Mouse (Mus musculus) lung, postnatal 36 days (tissue): ENCODE data around the gene 1700011L22Rik.

ENCODE experiments used
- DNase-seq: peaks from one replicate; pipeline ENCODE4 v3.0.0; 2022; ENCODE audit warnings: mixed read lengths

The 1700011L22Rik gene

DNA sequence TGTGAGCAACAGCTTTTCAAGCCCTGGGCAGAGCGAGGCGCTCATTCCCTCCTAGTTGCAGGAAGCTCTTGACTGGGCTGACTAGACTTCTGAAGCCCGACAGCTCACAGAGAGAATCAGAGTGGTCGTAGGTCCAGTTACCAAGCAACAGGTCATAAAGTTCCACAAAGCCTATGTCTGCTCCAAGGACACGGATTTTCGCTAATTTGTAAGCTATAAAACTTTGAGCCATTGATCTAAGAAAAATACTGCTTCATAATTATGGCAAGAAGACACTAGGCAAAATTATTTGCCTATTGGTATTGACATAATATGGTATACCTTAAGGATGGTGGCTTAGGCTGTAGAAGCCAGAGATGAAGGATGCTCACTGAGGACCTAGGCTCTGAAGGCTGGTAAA, at the start of gene 1700011L22Rik:
Gene 1700011L22Rik, minus strand, starts transcription at position 101 of the 400 bp plus-strand sequence.
- no peak for DNase-seq

DNA sequence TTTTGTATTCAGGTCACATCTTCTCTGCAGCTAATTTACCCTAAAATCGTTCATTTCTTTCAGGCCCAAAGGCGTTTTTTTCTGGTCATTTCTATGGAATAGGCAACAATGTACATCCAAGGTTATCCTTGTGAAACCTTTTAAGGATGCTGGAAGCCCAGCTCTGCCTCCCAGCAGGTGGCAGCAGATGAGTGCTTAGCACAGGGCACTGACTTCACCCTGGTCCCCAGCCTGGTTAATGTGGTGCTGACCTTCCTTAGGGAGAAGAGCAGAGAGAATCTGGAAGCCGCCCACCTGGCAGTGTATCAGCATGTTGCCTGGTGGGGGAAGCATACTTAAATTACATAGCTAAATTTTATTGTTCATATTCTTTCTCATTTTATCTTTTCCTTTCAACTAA, 49.4 kb upstream of the 1700011L22Rik start:
- peak; percentile 87 for DNase-seq

DNA sequence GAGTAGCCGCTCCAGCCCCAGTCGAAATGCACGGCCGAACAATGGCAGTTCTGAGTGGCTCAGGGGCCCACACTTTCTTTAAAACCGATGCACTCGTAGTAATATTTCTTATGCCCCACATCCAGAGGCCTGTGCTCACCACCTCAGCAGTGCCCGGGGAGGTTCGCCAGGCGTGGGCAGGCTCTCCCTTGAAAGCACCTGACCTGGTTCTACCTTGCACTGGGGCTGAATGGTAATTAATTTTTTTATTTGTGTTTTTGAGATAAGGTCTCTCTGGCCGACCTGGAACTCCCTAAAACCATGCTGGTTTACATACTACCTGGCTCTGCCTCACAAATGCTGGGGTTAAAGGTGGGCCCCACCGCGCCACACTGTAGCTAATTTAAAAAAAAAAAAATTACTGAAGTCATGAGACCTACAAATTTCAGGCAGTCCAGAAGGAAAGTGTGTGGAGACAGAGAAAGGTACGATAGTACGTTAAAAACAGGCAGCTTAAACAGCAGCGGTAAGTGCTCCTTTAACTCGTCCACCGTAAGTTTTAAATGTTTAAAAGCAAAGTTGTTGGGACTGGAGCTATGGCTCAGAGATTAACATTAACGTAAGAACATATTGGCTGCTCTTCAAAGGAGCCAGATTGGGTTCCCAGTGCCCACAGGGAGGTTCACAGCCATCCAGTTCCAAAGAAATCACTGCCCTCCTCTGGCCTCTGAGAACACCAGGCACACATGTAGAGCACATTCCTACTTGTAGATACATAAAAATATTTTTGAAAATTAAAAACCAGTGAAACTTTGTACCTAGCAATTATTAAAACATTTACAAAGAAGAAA, 47.1 kb upstream of the 1700011L22Rik start:
- DNase-seq = no peak

DNA sequence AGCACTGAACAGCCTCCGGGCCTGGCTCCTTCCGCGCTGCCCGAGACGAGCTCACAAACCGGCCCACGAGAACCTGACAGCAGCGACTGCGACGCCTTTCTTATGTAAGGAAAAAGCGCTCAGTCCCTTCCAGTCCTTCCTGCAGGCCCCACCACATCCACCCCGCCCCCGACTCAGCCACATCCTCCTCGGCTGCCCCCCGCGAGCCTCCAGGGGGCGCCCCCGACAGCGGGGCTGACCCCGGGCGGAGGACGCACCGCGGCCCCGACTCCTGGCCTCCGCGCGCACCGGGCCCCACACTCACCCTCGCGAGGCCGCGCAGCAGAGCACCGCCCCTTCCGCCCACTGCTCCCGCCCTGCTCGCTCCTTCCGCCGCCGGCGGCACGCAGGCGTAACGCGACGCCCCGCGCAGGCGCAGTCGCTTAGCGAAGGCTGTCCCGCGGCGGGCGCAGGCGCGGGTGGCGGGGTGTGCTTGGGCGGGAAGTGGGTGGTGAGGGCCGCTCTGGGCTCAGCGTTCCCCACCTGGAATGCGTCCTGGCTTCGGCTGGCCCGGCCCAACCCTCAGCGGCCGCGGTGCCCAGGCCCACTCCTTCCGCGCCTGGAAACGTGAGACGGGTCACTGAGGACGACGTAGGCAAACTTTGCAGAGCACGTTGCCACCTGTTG, 46.4 kb upstream of the 1700011L22Rik start, which contains the start of gene Mmaa:
Gene Mmaa, minus strand, starts transcription at position 328 of the 666 bp plus-strand sequence.
- peak; percentile 96 for DNase-seq

DNA sequence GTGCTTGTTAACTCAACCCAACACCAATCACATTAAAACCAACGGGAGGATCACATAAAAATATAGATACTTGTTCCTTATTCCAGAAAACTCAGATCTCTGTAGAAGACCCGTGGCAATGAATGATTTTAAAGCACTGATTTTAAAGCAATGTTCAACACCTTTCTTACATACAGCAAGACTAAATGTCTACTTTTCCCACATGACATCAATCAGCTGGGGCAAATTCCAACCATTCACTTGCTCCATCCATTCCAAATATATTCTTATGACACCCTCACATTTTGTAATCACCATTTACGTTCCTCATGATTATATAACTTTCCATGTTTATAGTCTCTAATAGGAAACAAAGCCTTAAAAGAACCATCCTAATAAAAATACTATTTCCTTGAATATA, 45.5 kb upstream of the 1700011L22Rik start:
- no peak for DNase-seq

DNA sequence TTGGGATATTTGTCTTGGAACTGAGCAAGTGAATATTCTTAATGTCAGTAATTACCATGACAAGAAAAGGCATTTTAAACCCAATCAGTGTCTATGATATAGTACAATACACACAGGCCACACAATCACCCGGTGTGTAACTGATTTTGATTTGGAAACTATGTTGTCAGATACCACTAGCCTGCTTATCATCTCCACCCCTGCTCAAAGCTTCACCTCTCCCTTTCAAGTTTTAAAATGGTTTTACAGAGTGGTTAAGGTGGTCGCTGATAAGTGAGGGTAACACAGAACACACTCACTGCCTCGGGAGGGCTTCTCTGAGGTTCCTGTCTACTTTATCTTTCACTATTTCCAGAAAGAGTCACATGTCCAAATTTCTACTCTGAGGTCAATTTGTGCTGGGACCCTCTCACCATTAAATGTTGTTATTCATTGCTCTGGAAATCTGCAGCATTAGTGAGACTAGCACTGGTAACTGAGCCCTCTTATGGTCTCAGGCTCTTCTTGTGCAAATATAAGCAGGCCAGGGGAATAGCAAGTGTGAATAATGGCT, 44.4 kb upstream of the 1700011L22Rik start:
- no peak for DNase-seq

DNA sequence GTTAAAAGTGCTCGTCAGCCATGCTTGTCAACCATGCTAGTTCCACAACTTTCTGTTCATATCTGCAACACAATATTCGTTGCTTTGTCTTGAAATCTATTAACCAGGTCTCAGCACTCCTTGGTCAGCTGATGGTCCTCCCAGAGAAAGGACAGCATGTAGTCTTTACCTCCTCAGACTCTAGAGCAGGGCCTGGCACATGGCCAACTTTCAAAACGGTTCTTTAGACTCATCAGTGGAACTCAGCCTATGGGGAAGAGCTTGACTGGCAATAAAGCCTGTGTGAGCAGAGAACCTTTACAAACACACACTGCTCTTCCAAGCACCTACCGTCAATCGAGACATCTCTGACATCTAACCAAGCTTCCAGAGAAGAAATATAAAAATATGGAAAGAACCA, 41.2 kb upstream of the 1700011L22Rik start:
- DNase-seq = no peak

DNA sequence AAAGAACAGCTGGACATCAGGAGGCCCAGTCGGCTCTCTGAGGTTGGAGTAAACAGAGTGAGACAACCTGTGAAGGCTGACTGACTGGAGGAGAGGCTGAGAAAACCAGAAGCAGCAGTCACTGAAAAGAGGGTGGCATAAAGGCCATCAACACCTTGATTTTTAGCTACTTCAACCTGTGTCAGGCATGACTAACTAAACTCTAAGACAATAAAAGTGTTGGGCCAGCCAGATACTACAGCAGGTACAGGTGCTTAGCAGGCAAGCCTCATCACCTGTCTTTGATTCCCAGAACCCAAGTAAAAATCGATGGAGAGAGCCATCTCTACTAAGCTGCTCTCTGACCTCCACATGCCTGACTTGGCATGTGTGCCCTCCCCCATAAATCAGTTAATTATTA, 40.3 kb upstream of the 1700011L22Rik start:
- DNase-seq = no peak

DNA sequence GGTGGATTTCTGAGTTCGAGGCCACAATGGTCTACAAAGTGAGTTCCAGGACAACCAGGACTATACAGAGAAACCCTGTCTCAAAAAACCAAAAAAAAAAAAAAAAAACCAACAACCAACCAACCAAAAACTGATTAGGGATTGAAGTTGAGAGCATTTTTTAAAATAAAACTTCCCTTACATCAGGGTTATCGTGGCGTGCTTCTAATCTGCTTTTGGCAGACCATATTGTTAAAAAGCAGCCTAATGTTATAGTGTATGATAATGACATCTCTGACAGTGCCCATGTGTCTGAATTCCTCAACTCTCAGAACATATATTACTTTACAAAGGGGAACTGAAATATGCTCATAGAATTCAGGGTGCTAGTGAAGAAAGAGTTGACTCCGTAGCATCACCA, 39.9 kb upstream of the 1700011L22Rik start:
- no peak for DNase-seq

DNA sequence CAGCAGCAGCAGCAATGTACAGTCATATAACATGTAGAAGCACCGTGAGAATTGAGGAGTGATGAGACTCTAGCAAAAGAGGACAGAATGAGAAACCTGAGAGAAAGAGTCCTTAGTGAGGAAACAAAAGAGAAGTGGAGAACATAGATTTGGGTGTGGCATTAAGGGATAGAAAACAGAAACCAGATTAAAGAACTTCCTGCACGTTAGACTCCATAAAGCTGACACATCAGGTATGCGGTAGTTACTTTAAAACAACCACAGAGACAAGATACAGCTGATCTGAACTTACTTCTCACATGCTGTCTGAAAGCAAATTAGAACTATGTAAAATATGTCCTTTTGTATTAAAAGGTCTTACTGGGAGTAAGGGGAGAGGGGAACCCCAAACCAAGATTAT, 38.1 kb upstream of the 1700011L22Rik start:
- DNase-seq = no peak

DNA sequence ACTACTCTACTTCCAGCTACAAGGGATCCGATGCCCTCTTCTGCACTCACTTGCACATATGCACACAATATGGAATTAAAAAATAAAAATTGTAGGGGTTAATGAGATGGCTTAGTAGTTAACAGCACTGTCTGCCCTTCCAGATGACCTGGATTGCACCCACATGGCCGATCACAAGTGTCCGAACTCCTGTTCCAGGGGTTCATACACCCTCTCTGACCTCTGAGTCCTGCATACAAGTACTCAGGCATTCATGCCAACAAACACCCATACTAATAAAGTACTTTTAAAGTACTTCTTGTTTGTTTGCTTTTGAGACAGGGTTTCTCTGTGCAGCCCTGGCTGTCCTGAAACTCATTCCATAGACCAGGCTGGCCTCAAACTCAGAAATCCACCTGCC, 36.3 kb upstream of the 1700011L22Rik start:
- no peak for DNase-seq

DNA sequence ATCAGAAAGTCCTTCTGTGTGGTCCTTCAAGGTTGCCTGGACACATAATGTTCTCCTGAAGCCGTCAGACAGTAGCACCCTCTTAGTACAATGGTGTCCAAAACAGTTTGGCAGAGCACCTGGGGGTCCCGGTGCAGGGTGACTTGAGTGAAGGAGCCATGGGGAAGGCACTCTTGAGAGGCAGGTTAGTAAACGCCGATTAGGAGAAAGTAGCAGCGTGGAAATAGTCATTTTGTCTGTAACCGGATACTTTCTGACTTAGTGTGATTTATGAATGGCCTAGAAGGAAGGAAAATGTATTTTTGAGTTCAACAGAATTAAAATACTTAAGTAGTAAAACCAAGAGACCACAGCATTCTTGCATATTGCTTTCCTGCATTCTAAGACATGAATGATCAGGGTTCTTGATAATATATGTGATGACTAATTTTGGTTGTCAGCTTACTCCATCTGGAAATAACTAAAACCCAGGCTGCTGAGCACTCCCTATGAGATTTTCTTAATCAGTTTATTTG, 33.1 kb upstream of the 1700011L22Rik start:
- no peak for DNase-seq

DNA sequence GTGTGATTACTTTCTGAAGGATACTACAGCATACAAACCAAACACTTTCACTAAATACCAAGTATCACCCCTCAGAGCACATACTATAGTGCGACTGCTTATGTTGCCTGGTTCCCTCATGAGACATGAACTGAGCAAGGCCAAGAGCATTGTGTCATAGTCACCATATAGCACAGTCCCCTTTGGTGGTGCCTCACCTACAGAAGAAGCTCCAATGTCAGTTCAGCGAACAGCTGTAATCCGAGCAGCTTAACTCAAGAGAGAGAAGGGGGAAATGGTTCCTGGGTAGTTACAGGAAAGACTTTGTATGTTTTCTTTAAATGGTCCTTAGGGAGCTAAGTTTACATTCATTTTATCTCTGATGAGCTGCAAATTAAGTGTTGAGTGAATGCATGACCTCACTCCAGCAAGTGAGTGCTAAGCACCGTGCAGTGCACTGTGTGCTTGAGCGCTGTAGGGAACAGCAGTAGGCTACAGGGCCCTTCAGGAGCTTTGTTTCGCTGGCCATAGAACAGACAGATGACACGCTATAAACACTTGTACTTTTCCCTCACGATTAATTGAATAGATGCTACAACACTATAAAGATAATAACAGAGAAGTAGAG, 29.0 kb upstream of the 1700011L22Rik start:
- DNase-seq = no peak

DNA sequence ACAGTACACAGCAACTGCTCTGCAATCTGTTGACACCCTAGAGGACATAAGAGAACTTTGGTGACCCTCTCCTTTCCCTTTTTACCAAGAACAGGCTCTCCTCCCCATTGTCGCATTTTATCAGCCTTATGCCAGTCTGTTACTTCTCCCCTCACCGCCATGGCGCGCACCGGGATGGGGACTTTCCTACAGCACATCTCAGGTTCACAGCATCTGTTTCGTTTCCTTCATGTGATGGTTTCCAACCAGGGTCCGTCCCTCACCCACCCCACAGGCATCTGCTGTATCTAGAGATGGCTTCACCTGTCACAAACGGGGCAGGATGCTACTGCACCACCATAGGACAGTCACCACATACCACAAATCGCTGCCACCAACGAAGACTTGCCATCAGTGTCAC, 26.6 kb upstream of the 1700011L22Rik start:
- no peak for DNase-seq

DNA sequence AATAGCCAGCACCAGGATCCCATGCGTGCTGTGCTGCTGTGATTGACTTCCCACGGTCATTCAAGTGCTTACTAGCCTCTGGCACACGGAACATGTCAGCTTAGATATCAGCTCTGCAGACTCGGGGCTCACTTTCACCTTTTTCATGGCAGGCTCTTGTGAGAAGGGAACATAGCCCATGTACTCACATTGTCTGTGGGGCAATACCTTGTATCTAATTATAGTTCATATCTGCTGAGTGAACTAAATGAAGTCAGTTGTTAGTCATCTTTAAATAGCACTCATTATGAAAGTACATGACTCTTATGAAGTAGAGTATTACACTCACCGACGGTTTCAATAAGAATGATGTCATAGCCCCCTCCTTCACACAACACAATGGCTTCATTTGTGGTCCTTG, 25.4 kb upstream of the 1700011L22Rik start:
- DNase-seq = no peak

DNA sequence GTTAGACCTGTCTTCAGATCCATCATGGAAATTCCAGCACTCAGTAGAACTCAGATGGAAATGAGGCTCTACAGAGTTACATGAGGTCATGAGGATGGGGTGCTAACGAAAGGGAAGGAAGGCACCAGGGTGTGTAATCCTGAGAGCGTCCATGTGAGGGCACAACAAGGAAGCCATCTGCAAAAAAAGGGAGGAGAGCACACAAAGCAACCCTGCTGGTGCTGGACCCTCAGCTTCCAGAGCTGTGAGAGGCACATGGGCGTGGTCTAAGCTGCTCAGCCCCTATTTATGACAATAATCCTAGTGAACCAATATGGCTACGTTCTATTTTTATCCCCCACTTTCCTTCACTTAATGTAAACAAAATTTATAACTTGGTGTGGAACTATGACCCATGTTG, 24.3 kb upstream of the 1700011L22Rik start:
- no peak for DNase-seq

DNA sequence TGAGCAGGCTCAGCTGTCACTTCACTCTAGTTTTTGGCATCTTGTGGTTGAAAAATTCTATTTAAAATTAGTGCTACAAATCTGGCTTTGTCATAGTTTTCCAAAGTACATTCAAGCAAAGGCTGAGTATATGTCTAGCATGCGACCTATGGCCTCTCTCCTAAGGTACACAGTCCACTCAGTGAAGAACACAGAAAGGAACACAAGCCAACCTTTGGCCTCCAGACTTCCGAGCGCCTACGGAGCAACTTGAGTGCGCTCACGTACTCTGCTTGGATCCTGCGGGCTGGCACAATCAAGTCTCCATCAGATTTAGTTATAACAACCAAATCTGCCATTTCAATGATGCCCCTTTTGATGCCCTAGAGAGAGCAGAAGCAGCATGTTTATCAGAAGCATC, 20.6 kb upstream of the 1700011L22Rik start:
- no peak for DNase-seq

DNA sequence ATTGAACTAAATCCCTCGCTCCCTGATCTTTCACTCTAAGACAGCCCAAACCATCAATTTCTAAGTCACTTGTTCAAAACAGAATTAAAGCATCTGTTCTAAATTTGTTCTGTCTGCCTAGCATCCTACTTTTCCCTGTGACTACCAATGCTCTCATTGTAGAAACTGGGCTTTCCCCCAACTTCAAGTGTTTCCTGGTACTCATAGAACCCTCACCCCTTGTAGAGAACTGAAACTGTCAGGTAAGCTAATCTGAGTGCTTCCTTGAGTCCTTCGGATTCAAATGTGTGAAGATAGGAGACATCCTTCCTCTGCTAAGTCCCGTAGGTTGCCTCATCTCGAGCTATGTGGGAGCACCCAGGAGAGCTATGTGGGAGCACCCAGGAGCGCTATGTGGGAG, 13.6 kb upstream of the 1700011L22Rik start:
- DNase-seq = peak; percentile 18

DNA sequence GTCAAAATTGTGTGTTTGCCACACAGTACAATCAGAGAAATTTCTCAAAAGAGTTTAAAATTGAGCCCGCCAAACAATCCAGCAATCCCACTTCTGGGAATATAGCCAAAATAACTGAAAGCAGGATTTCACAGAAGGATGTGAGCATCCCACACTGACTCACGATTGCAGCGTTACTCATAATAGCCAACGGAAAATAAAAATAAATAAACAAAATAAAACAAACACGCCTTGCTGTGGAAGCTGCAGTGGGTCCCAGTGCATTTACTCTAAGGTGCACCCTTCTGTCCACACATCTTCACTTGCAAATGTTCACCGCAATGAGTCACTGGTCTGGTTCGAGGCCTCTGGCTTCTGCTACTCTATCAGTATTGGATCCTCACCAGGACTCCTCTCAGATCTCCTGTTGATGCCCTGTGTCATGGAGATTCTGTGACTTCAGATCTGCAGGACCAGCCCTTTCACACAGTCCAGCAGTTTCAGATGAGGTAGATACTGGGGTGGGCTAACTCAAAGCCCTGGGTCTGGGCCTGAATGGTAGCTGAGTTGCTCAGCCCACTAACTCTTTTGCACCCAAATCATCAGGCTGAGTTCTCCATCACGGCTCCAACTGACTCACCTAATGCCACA, 7.8 kb upstream of the 1700011L22Rik start:
- no peak for DNase-seq

DNA sequence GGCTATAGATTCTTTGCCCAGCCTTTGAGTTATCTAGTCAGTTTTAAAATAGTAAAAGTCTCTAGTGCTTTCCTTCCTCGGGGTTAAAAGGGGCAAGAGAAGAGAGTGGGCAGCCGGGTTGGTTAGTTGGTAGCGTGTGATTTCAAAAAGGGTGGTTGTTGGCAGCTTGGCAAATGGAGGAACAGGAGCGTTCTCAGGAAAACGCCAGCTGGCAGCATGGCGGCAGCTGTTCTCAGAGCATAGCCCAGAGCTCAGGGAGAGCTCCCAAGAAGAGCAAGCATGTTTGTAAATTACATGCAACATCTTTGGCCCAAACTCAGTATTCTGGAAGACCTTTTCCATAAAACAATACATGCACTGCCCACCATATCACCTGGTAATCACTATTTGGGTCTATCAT, 5.4 kb upstream of the 1700011L22Rik start:
- DNase-seq = no peak

DNA sequence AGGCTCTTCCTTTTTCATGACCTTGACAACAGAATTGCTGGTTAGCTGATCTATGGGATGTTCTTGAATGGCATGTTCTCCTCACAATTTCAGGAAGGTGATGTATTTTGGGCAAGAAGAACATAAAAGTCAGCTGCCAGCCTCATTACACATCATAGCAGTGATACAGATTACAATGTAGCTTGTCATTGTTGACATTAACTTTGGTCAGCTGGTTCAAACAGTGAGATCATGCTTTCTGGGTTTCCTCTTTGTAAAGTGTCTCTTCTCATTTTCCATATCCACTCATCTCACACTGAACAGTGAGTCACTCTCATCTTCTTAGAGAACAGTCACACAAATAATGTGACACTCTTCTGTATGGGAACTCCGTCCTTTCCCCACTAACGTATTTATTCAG, 4.9 kb downstream of the 1700011L22Rik start:
- DNase-seq = no peak

DNA sequence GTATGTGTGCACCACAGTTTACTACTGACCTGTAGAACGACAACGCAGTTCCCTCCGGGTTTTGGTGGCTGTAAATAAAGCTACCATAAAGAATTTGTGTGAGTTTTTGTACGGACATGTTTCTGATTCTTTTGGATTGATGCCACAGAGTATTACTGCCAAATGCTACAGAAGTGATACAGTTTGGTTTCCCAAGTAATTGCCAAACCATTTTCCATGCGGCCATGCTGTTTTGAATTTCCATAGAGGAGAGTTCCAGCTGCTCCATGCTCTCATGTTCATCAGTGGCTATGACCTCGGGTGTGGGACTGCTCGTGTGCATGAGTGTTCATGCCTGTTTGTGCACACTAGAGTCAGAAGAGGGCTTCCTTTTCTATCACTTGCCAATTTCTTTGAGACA, 8.4 kb downstream of the 1700011L22Rik start:
- DNase-seq = no peak

DNA sequence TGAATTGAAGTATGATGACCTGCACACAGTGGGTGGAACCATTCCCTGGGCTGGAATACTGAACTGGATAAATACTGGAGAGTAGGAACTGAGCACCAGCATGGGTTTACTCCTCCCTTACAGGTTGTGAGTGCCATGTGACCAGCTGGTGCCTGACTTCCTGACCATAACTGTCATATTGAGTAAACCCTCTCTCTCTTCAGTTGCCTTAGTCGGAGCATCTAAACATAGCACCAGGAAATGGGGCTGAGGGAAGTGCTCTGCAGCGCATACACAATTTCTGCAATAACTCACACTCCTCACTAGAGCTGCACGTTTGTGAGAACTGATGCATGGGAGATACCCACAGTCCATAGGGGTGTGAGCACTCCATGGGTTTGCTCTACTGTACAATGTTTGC, 9.1 kb downstream of the 1700011L22Rik start:
- no peak for DNase-seq
